Mouse (Mus musculus) small intestine, adult 10 weeks (tissue): ENCODE measurements around the gene Nhlh2. TPM values are rescaled to one million over a fixed set of nuclear protein-coding genes. Genes with fewer than 3 reads are reported as not detected.

ENCODE experiments used
- polyA plus RNA-seq: library from polyadenylated mRNA; stranded (reverse); fragments of 350-450 nt; fragmentation: Illumina TruSeq; extraction: RNeasy Lipid Tissue Mini Kit (QIAGEN cat#74804); gene quantifications from one replicate; pipeline ENCODE4 v1.2.3, GENCODE M21; 2014; ENCODE audit warnings: low replicate concordance

The Nhlh2 gene
- not detected for polyA plus RNA-seq

GRCm38 (mm10) chr3:102009926-102010381, at the start of gene Nhlh2:
Nhlh2 (plus strand) TSS chr3:102010076.

Other genes with a start within 250 kb of the Nhlh2 start
- not detected for gene Mab21l3, start 161.1 kb upstream of the Nhlh2 start, polyA plus RNA-seq
- 3.9 TPM for gene Slc22a15, start 85.6 kb upstream of the Nhlh2 start, polyA plus RNA-seq
- gene Casq2, start 76.3 kb downstream of the Nhlh2 start, polyA plus RNA-seq = 4.7 TPM
- gene Vangl1, start 194.6 kb downstream of the Nhlh2 start, polyA plus RNA-seq = 1.1 TPM